Mouse (Mus musculus): ENCODE measurements around the gene Ascc1. TPM values are rescaled to one million over a fixed set of nuclear protein-coding genes. Genes with fewer than 3 reads are reported as not detected.
"Not testable (repeated sequence)": the region's sequence is repeated elsewhere in the genome, so short reads cannot be mapped to it uniquely, and the experiment has no call there.

Gene Ascc1
- polyA plus RNA-seq, 1 experiment from 2014 or later, result 44.1 TPM

GRCm38 (mm10) chr10:60134201-60134600, 131.6 kb downstream of the Ascc1 start:
- no peak overlapping the region for H3K4me3 ChIP-seq (ENCODE audit: low read length)
- H3K4me1 ChIP-seq (ENCODE audit: control insufficient read depth, insufficient read depth, low read length), result no peaks in the 10 kb centered on the region
- no peak overlapping the region for H3K27ac ChIP-seq (ENCODE audit: low read length)
- no peaks in the 10 kb centered on the region for H3K9me3 ChIP-seq (replicated peaks; ENCODE audit: control insufficient read depth, low read length)
- no peaks in the 10 kb centered on the region; the same call in 1 of the 2 replicates for H3K27me3 ChIP-seq (ENCODE audit: control insufficient read depth, insufficient read depth, low read length)
- H3K36me3 ChIP-seq (ENCODE audit: control insufficient read depth, insufficient read depth), result no peaks in the 10 kb centered on the region
- ATAC-seq (replicated peaks; ENCODE audit: extremely low read depth, insufficient read depth, low FRiP score), result no peak
- no peak overlapping the region for H3K4me2 ChIP-seq (ENCODE audit: low read depth, low read length)
- no peak overlapping the region for H3K9ac ChIP-seq (ENCODE audit: low read length)
- WGBS, result 36% methylated on average over 9 of the region's 9 CpGs

- not testable (repeated sequence) for H3K36me3 ChIP-seq (ENCODE audit: control insufficient read depth, insufficient read depth); H3K9me3 ChIP-seq (replicated peaks; ENCODE audit: control insufficient read depth, low read length); ATAC-seq (replicated peaks; ENCODE audit: extremely low read depth, insufficient read depth, low FRiP score); H3K4me3 ChIP-seq (ENCODE audit: low read length); H3K27ac ChIP-seq (ENCODE audit: low read length); H3K27me3 ChIP-seq (ENCODE audit: control insufficient read depth, insufficient read depth, low read length); H3K4me1 ChIP-seq (ENCODE audit: control insufficient read depth, insufficient read depth, low read length); H3K9ac ChIP-seq (ENCODE audit: low read length); H3K4me2 ChIP-seq (ENCODE audit: low read depth, low read length)
- WGBS, result 23% methylated on average over 1 of the region's 1 CpGs
Observed at GRCm38 (mm10) chr10:60136010-60136409, 133.4 kb downstream of the Ascc1 start.

- no peak overlapping the region for H3K27ac ChIP-seq (ENCODE audit: low read length)
- WGBS, result 67% methylated on average over 7 of the region's 7 CpGs
- H3K4me2 ChIP-seq (ENCODE audit: low read depth, low read length), result no peak overlapping the region
- no peaks in the 10 kb centered on the region for H3K36me3 ChIP-seq (ENCODE audit: control insufficient read depth, insufficient read depth)
- H3K9me3 ChIP-seq (replicated peaks; ENCODE audit: control insufficient read depth, low read length), result peaks cover 2% of the 10 kb centered on the region; the same call in 1 of the 2 replicates
- ATAC-seq (replicated peaks; ENCODE audit: extremely low read depth, insufficient read depth, low FRiP score), result no peak
- no peaks in the 10 kb centered on the region; the same call in 1 of the 2 replicates for H3K27me3 ChIP-seq (ENCODE audit: control insufficient read depth, insufficient read depth, low read length)
- H3K9ac ChIP-seq (ENCODE audit: low read length), result no peak overlapping the region
- no peaks in the 10 kb centered on the region for H3K4me1 ChIP-seq (ENCODE audit: control insufficient read depth, insufficient read depth, low read length)
- no peak overlapping the region for H3K4me3 ChIP-seq (ENCODE audit: low read length)
Observed at GRCm38 (mm10) chr10:60136935-60137334, 134.3 kb downstream of the Ascc1 start.

- H3K4me2 ChIP-seq (ENCODE audit: low read depth, low read length), result no peak overlapping the region
- ATAC-seq (replicated peaks; ENCODE audit: extremely low read depth, insufficient read depth, low FRiP score), result no peak
- no peak overlapping the region for H3K4me3 ChIP-seq (ENCODE audit: low read length)
- H3K27me3 ChIP-seq (ENCODE audit: control insufficient read depth, insufficient read depth, low read length), result no peaks in the 10 kb centered on the region; the same call in 1 of the 2 replicates
- H3K36me3 ChIP-seq (ENCODE audit: control insufficient read depth, insufficient read depth), result no peaks in the 10 kb centered on the region
- 70% methylated on average over 5 of the region's 5 CpGs for WGBS
- peaks cover 2% of the 10 kb centered on the region; the same call in 1 of the 2 replicates for H3K9me3 ChIP-seq (replicated peaks; ENCODE audit: control insufficient read depth, low read length)
- no peaks in the 10 kb centered on the region for H3K4me1 ChIP-seq (ENCODE audit: control insufficient read depth, insufficient read depth, low read length)
- H3K9ac ChIP-seq (ENCODE audit: low read length), result no peak overlapping the region
- H3K27ac ChIP-seq (ENCODE audit: low read length), result no peak overlapping the region
Observed at GRCm38 (mm10) chr10:60138680-60139079, 136.1 kb downstream of the Ascc1 start.

- H3K4me3 ChIP-seq (ENCODE audit: low read length), result no peak overlapping the region
- peaks cover 2% of the 10 kb centered on the region; the same call in 1 of the 2 replicates for H3K9me3 ChIP-seq (replicated peaks; ENCODE audit: control insufficient read depth, low read length)
- H3K4me1 ChIP-seq (ENCODE audit: control insufficient read depth, insufficient read depth, low read length), result no peaks in the 10 kb centered on the region
- H3K27me3 ChIP-seq (ENCODE audit: control insufficient read depth, insufficient read depth, low read length), result no peaks in the 10 kb centered on the region
- H3K9ac ChIP-seq (ENCODE audit: low read length), result no peak overlapping the region
- no peak for ATAC-seq (replicated peaks; ENCODE audit: extremely low read depth, insufficient read depth, low FRiP score)
- H3K4me2 ChIP-seq (ENCODE audit: low read depth, low read length), result no peak overlapping the region
- 84% methylated on average over 4 of the region's 4 CpGs for WGBS
- H3K36me3 ChIP-seq (ENCODE audit: control insufficient read depth, insufficient read depth), result no peaks in the 10 kb centered on the region
- no peak overlapping the region for H3K27ac ChIP-seq (ENCODE audit: low read length)
Observed at GRCm38 (mm10) chr10:60140751-60141150, 138.1 kb downstream of the Ascc1 start.

GRCm38 (mm10) chr10:60141656-60142160, 139.1 kb downstream of the Ascc1 start:
- Histone ChIP-seq H3K27me3 (ENCODE audit: control insufficient read depth, insufficient read depth, low read length) (peaks cover under 1% of the 10 kb centered on the region; the same call in 1 of the 2 replicates), H3K9me3 (replicated peaks; ENCODE audit: control insufficient read depth, low read length) (peaks cover 2% of the 10 kb centered on the region; the same call in 1 of the 2 replicates), H3K4me1 (ENCODE audit: control insufficient read depth, insufficient read depth, low read length) (no peaks in the 10 kb centered on the region), H3K4me3 (ENCODE audit: low read length) (no peak overlapping the region), H3K27ac (ENCODE audit: low read length) (no peak overlapping the region), H3K9ac (ENCODE audit: low read length) (no peak overlapping the region), H3K36me3 (ENCODE audit: control insufficient read depth, insufficient read depth) (no peaks in the 10 kb centered on the region), H3K4me2 (ENCODE audit: low read depth, low read length) (no peak overlapping the region)
- WGBS, result 90% methylated on average over 3 of the region's 3 CpGs
- no peak for ATAC-seq (replicated peaks; ENCODE audit: extremely low read depth, insufficient read depth, low FRiP score)

- H3K27ac ChIP-seq (ENCODE audit: low read length); H3K9ac ChIP-seq (ENCODE audit: low read length); H3K4me3 ChIP-seq (ENCODE audit: low read length); H3K9me3 ChIP-seq (replicated peaks; ENCODE audit: control insufficient read depth, low read length); H3K36me3 ChIP-seq (ENCODE audit: control insufficient read depth, insufficient read depth); H3K4me2 ChIP-seq (ENCODE audit: low read depth, low read length); H3K4me1 ChIP-seq (ENCODE audit: control insufficient read depth, insufficient read depth, low read length); ATAC-seq (replicated peaks; ENCODE audit: extremely low read depth, insufficient read depth, low FRiP score); H3K27me3 ChIP-seq (ENCODE audit: control insufficient read depth, insufficient read depth, low read length): not testable (repeated sequence)
- WGBS, result 57% methylated on average over 10 of the region's 10 CpGs
Observed at GRCm38 (mm10) chr10:60147510-60148047, 145.0 kb downstream of the Ascc1 start.

GRCm38 (mm10) chr10:60148087-60148486, 145.5 kb downstream of the Ascc1 start:
- no peak overlapping the region for H3K4me2 ChIP-seq (ENCODE audit: low read depth, low read length)
- no peak overlapping the region for H3K9ac ChIP-seq (ENCODE audit: low read length)
- no peak; the same call in 1 of the 2 replicates for ATAC-seq (replicated peaks; ENCODE audit: extremely low read depth, insufficient read depth, low FRiP score)
- H3K36me3 ChIP-seq (ENCODE audit: control insufficient read depth, insufficient read depth), result no peaks in the 10 kb centered on the region
- H3K27me3 ChIP-seq (ENCODE audit: control insufficient read depth, insufficient read depth, low read length), result peaks cover 2% of the 10 kb centered on the region; the same call in 1 of the 2 replicates
- H3K4me1 ChIP-seq (ENCODE audit: control insufficient read depth, insufficient read depth, low read length), result no peaks in the 10 kb centered on the region
- whole genome bisulfite sequencing, result 1% methylated on average over 5 of the region's 5 CpGs
- no peak overlapping the region for H3K27ac ChIP-seq (ENCODE audit: low read length)
- no peak overlapping the region for H3K4me3 ChIP-seq (ENCODE audit: low read length)
- H3K9me3 ChIP-seq (replicated peaks; ENCODE audit: control insufficient read depth, low read length), result no peaks in the 10 kb centered on the region
